Mouse (Mus musculus): ENCODE results near the gene Efl1. TPM values are rescaled to one million over a fixed set of nuclear protein-coding genes. Genes with fewer than 3 reads are reported as not detected.
A peak's percentile ranks its signal among the peaks of the same experiment; 100 is the strongest.

Efl1 gene
- polyA plus RNA-seq, 1 experiment from 2014 or later: 21.0 TPM

DNA sequence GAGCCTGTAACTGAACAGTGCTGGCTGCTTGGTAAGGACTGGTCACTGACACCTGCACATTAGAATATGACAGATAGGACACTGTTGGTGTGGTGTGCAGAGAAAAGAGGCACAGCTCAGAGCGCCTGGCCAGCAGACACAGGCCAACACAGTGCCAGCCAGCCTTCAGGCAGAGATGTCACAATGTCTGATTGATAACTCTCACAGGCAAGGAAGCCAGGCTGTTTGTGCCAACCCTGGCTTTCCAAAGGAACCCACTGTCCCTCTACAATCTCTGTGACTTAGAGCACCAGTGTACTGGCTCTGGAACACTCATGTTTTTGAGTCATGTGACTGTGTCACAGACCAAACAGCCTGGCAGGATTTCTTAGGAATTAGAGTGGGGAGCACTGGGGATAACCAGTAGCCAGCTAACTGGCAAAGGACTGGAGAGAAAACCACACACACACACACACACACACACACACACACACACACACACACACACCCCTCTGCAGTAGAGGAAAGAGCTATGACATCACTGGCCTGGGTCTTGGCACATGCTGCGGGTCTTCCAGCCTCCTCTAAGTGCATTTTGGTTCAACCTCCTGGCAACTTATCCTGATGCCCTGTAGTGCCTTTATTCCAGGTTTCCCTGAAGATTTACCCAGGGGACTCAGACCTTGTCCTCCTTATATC is 137.7 kb downstream of the Efl1 start:
- H3K9ac ChIP-seq (replicated peaks): no peak overlapping the region
- no peak overlapping the region for H3K4me2 ChIP-seq
- H3K36me3 ChIP-seq: no peaks in the 10 kb centered on the region
- H3K9me3 ChIP-seq: no peaks in the 10 kb centered on the region
- no peak for ATAC-seq (ENCODE audit: insufficient number of reproducible peaks, insufficient read depth, low FRiP score, low TSS enrichment, low read depth)
- WGBS: 69% methylated on average over 2 of the region's 2 CpGs
- H3K4me3 ChIP-seq (replicated peaks): no peak overlapping the region
- no peaks in the 10 kb centered on the region for H3K27me3 ChIP-seq
- no peak overlapping the region for H3K27ac ChIP-seq
- H3K4me1 ChIP-seq (replicated peaks): no peaks in the 10 kb centered on the region

DNA sequence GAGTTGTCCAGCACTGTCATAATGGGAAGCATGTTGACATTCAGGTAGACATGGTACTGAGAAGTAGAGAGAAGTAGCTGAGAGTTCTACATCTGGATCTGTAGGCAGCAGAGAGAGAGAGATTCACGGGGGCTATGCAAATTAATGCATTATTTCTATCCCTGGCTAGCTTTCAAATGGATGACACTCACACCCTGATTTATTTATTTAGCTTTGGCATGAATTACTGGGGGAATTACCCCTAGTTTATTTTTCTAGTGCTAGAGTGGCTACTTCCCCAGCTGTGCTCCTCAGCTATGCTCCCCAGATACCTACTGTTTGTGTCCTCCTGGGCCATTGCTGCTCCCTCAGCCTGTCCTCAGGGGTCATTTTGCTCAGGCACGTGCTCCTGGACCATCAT is 144.2 kb downstream of the Efl1 start:
- H3K4me1 ChIP-seq (replicated peaks): no peaks in the 10 kb centered on the region
- H3K9me3 ChIP-seq: no peaks in the 10 kb centered on the region
- H3K4me2 ChIP-seq: no peak overlapping the region
- no peak overlapping the region for H3K4me3 ChIP-seq (replicated peaks)
- ATAC-seq (ENCODE audit: insufficient number of reproducible peaks, insufficient read depth, low FRiP score, low TSS enrichment, low read depth): no peak
- no peak overlapping the region for H3K9ac ChIP-seq (replicated peaks)
- no peaks in the 10 kb centered on the region for H3K27me3 ChIP-seq
- H3K36me3 ChIP-seq: no peaks in the 10 kb centered on the region
- no peak overlapping the region for H3K27ac ChIP-seq
- 51% methylated on average over 2 of the region's 2 CpGs for WGBS

DNA sequence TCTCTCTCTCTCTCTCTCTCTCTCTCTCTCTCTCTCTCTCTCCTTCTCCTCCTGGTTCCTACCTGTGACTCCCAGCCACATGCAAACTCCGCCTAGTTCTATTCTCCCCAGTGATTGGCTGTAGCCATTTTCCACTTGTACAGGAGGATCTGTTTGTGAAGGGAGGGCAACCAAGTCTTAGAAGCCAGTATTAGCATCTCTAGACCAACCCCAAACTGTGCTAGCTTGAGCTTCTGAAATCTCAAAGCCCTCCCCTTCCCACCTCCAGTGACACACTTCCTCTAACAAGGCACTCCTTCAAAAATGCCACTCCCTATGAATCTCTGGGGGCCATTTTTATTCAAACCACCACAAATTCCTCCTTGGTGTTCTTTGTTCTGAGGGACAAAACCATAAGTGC is 144.7 kb downstream of the Efl1 start:
- 84% methylated on average over 1 of the region's 1 CpGs for WGBS
- H3K27ac ChIP-seq: no peak overlapping the region
- H3K9ac ChIP-seq (replicated peaks): no peak overlapping the region
- no peaks in the 10 kb centered on the region for H3K27me3 ChIP-seq
- H3K4me2 ChIP-seq: no peak overlapping the region
- no peak for ATAC-seq (ENCODE audit: insufficient number of reproducible peaks, insufficient read depth, low FRiP score, low TSS enrichment, low read depth)
- no peaks in the 10 kb centered on the region for H3K4me1 ChIP-seq (replicated peaks)
- H3K4me3 ChIP-seq (replicated peaks): no peak overlapping the region
- H3K36me3 ChIP-seq: no peaks in the 10 kb centered on the region
- H3K9me3 ChIP-seq: no peaks in the 10 kb centered on the region

DNA sequence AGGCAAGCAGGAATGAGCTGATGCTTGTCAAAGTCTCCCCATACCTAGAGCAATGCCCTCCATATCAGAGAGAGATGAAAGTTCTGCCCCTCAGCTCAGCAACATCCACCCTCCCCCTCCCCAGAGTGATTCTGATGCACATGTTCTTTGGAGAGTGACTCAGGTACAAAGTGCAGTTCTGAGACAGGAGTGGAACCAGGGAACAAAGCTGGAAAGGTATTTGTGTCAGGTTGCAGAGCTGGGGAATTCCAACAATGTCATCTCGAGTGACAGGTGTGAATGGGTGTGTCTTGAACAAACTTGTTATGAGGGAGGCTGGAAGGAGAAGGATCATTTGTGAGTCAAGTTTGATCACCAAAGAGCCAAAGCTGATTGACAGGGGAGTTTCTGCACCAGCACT is 146.1 kb downstream of the Efl1 start:
- H3K27me3 ChIP-seq: no peaks in the 10 kb centered on the region
- no peak for ATAC-seq (ENCODE audit: insufficient number of reproducible peaks, insufficient read depth, low FRiP score, low TSS enrichment, low read depth)
- H3K36me3 ChIP-seq: no peaks in the 10 kb centered on the region
- no peaks in the 10 kb centered on the region for H3K9me3 ChIP-seq
- H3K4me2 ChIP-seq: no peak overlapping the region
- no peak overlapping the region for H3K27ac ChIP-seq
- H3K9ac ChIP-seq (replicated peaks): no peak overlapping the region
- H3K4me1 ChIP-seq (replicated peaks): no peaks in the 10 kb centered on the region
- WGBS: 43% methylated on average over 1 of the region's 1 CpGs
- H3K4me3 ChIP-seq (replicated peaks): no peak overlapping the region

DNA sequence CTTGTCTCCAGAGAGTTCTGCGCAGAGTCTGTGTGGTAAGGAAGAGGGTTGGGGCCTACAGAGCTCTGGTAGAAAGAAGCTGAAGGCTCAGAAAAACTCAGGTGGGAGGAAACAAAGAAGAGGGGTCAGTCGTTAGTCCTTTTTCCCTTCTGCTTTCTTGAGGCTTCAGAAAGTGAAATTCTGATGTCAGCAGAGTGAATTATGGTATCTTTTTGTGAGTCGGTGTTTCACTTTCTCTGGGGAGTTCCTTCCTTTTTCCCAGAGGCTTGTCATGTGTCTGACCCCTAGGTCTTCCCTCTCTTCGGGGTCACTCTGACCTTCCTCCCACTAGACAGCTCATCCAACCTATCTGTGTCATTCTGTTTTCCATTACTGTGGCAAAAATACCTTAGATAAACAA is 153.8 kb downstream of the Efl1 start:
- no peak for ATAC-seq (ENCODE audit: insufficient number of reproducible peaks, insufficient read depth, low FRiP score, low TSS enrichment, low read depth)
- Histone ChIP-seq H3K27me3 (no peaks in the 10 kb centered on the region), H3K4me3 (replicated peaks) (no peak overlapping the region), H3K9ac (replicated peaks) (no peak overlapping the region), H3K4me1 (replicated peaks) (no peaks in the 10 kb centered on the region), H3K9me3 (no peaks in the 10 kb centered on the region), H3K4me2 (no peak overlapping the region), H3K36me3 (no peaks in the 10 kb centered on the region), H3K27ac (no peak overlapping the region)
- WGBS: 65% methylated on average over 4 of the region's 4 CpGs

DNA sequence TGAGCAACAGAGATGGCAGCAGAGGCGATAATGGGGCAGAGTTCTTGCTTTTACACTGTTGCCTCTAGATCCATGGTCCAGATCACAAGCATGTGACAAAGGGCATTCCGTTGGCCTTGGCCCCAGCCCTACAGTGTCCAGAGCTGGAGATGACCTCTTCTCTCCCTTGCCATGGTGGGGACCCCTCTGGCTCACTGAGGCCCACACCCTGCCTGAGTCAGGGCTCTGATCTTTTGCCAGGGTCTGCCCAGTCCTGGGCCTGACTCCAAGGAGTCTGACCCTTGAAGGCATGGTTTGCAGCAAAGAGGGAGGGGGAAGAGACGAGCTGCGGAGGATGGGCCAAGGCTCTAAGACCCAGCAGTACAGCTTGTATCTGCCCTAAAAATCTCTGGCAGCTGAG is 159.8 kb downstream of the Efl1 start:
- Histone ChIP-seq H3K4me2 (no peak overlapping the region), H3K4me3 (replicated peaks) (no peak overlapping the region), H3K9ac (replicated peaks) (no peak overlapping the region), H3K9me3 (no peaks in the 10 kb centered on the region), H3K27me3 (peaks cover 2% of the 10 kb centered on the region), H3K4me1 (replicated peaks) (peaks cover 19% of the 10 kb centered on the region), H3K36me3 (no peaks in the 10 kb centered on the region), H3K27ac (no peak overlapping the region)
- WGBS: 74% methylated on average over 4 of the region's 4 CpGs
- peak; percentile 52; the same call in 1 of the 2 replicates for ATAC-seq (ENCODE audit: insufficient number of reproducible peaks, insufficient read depth, low FRiP score, low TSS enrichment, low read depth)

DNA sequence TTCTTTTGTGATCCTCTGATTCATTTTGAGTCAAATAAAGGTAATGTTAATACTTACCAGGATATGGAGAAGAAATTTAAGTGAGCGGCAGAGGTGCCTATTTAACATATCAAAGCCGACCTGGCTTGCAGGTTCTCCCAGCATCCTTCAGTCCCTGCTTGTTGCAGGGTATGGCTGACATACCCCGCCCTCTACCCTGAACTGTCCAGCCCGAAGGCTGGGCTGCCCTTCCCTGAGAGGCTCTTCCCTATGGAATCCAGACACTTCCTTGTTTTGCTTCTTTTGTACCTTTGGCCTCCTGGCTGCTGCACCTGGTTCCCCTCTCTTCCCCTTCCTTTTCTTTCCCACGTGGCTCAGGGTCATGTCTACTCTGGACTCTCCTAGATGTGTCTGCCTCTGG is 160.7 kb downstream of the Efl1 start:
- no peak overlapping the region for H3K4me3 ChIP-seq (replicated peaks)
- H3K4me2 ChIP-seq: no peak overlapping the region
- 55% methylated on average over 5 of the region's 5 CpGs for WGBS
- H3K4me1 ChIP-seq (replicated peaks): peaks cover 19% of the 10 kb centered on the region
- H3K27ac ChIP-seq: no peak overlapping the region
- H3K27me3 ChIP-seq: peaks cover 2% of the 10 kb centered on the region
- ATAC-seq (ENCODE audit: insufficient number of reproducible peaks, insufficient read depth, low FRiP score, low TSS enrichment, low read depth): no peak
- H3K36me3 ChIP-seq: no peaks in the 10 kb centered on the region
- no peaks in the 10 kb centered on the region for H3K9me3 ChIP-seq
- H3K9ac ChIP-seq (replicated peaks): no peak overlapping the region

DNA sequence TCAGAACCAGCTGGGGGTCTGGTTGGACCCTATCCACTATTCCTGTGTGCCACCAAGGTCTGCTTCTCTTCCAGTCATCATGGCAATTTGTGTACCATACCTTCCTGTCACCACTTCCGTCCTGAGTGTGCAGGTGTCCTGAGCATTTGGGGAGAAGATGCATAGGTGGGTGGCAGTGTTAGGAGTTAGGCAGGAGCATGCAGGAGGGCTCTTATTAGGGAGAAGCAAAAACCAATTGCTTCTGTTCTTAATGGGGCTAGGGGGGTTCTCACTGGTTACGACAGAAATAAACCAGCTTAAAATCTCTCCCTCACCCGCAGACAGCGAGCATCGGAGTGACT is 162.4 kb downstream of the Efl1 start:
- peaks cover 19% of the 10 kb centered on the region for H3K4me1 ChIP-seq (replicated peaks)
- 44% methylated on average over 5 of the region's 5 CpGs for WGBS

DNA sequence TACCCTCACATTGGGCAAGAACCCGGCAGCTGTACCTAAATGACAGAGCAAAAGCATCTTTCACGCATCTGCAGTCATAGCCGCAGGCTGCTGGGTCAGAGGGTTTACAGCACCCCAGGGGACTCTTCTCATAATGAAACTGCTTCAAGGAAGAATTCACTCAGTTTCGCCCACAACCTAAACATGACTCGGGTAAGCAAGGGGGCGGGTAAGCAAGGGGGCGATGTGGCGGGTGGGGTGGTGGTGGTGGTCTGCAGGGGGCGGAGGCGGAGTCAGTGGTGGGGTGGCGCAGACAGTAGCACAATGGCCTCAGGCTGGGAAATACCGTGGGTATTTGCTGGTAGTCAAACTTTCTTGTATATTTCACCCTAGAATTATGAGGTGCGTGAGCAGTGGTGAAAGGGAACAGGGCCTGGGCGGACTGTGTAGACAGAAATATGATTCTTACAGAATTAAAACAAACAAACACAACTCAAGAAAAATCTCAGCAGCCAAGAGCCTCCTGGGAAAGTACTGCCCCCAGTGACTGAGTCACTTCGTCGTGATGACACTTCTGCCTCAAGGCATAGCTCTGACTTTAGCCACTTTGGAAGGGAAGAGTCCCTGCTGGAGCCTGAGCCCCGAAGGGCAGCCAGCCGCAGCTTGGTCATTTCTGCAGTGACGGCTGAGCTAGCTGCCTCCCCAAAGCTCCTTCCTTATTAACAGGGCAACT is 162.9 kb downstream of the Efl1 start:
- H3K9ac ChIP-seq (replicated peaks): no peak overlapping the region
- H3K27me3 ChIP-seq: peaks cover 2% of the 10 kb centered on the region
- no peaks in the 10 kb centered on the region for H3K9me3 ChIP-seq
- H3K4me3 ChIP-seq (replicated peaks): 0 out of 2 replicates have a peak overlapping the region, but pooled peaks have one; percentile 10
- peak overlapping the region; percentile 44 for H3K4me2 ChIP-seq
- peaks cover 19% of the 10 kb centered on the region for H3K4me1 ChIP-seq (replicated peaks)
- no peak overlapping the region for H3K27ac ChIP-seq
- peak; percentile 57; the same call in 1 of the 2 replicates for ATAC-seq (ENCODE audit: insufficient number of reproducible peaks, insufficient read depth, low FRiP score, low TSS enrichment, low read depth)
- 21% methylated on average over 19 of the region's 19 CpGs for WGBS
- no peaks in the 10 kb centered on the region for H3K36me3 ChIP-seq

More for the DNA sequence above, 162.4 kb downstream of the Efl1 start:
- no peaks in the 10 kb centered on the region for H3K9me3 ChIP-seq
- peaks cover 2% of the 10 kb centered on the region for H3K27me3 ChIP-seq
- no peak; the same call in 1 of the 2 replicates for ATAC-seq (ENCODE audit: insufficient number of reproducible peaks, insufficient read depth, low FRiP score, low TSS enrichment, low read depth)
- peak overlapping the region; percentile 44 for H3K4me2 ChIP-seq
- H3K27ac ChIP-seq: no peak overlapping the region
- H3K4me3 ChIP-seq (replicated peaks): no peak overlapping the region
- no peak overlapping the region for H3K9ac ChIP-seq (replicated peaks)
- H3K36me3 ChIP-seq: no peaks in the 10 kb centered on the region

DNA sequence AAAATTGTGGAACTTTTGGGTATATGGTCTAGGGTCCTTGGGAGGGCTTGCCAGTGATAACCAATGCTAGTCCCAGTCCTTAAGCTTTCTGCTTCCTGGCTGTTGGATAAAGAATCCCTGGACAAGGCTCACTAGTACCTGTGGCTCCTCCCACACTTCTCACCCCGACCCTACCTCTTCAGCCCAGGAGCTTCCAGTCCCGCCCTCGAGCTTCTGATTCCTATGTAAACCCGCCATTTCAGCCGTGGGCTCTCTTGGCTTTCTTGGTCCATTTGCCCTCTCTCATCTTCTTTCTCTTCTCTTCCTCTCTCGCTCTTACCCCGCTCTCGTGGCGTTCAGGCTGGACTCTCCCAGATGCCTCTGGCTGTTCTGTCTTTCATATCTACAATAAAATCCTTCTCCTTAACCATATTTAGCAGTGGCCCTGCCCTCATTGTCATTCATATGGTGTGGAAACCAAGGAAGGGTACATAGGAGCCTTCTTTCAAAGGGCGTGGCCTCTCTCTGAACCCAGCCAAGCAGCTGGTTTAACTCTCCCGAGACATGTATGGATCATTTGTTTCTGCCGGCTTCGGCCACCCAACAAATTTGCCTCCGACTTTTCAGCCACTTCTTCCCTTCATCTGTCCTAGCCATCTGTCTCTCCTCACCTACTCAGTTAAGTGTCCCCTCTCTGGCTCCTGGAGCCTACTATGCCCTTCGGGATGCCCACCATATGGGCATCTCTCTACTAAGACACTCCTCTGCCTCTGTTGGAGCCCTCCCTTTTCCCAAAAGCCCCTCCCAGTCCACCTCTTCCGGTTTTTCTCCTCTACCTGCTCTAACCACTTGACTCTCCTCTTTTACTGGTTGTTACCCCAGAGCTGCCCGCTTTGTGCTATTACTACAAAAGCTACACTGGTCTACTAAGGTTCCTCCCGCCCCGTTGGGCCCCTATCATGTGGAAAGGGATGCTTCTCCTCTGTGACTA is 164.1 kb downstream of the Efl1 start:
- no peak for ATAC-seq (ENCODE audit: insufficient number of reproducible peaks, insufficient read depth, low FRiP score, low TSS enrichment, low read depth)
- Histone ChIP-seq H3K4me3 (replicated peaks) (no peak overlapping the region), H3K27me3 (peaks cover 2% of the 10 kb centered on the region), H3K4me1 (replicated peaks) (peaks cover 19% of the 10 kb centered on the region), H3K27ac (no peak overlapping the region), H3K9ac (replicated peaks) (no peak overlapping the region), H3K4me2 (no peak overlapping the region), H3K9me3 (no peaks in the 10 kb centered on the region), H3K36me3 (no peaks in the 10 kb centered on the region)
- WGBS: 84% methylated on average over 19 of the region's 19 CpGs

DNA sequence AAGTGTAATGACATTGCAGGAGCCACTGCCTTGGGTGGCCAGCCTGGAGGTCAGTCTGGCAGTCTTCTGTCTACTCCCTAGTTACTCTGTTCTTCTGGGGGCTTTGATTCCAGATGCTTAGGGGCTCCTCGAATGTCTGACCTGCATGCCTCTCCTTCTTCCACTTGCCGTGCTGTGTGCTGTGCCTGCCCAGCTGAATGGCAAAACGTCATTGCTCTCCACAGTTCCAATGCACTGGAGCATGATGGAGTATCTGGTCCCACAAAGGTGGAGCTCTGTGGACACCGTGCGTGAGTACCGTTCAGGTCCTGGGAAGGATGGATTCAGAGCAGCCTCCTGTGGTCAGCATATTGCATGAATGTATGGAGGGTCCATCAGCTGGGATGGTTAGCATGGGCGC is 171.1 kb downstream of the Efl1 start:
- WGBS: 94% methylated on average over 7 of the region's 7 CpGs
- H3K27ac ChIP-seq: no peak overlapping the region

More for the DNA sequence above, 171.1 kb downstream of the Efl1 start:
- no peaks in the 10 kb centered on the region for H3K4me1 ChIP-seq (replicated peaks)
- H3K4me3 ChIP-seq (replicated peaks): no peak overlapping the region
- no peaks in the 10 kb centered on the region for H3K9me3 ChIP-seq
- no peak overlapping the region for H3K4me2 ChIP-seq
- no peak overlapping the region for H3K9ac ChIP-seq (replicated peaks)
- no peak for ATAC-seq (ENCODE audit: insufficient number of reproducible peaks, insufficient read depth, low FRiP score, low TSS enrichment, low read depth)
- H3K27me3 ChIP-seq: no peaks in the 10 kb centered on the region
- H3K36me3 ChIP-seq: no peaks in the 10 kb centered on the region
